Mouse (Mus musculus) erythroblast, embryonic 14.5 days (primary cell): ENCODE measurements at regions not wholly inside any gene's neighbourhood (a gene's known extent, or its start where the extent isn't known, plus 50 kb on each side); places are given as distances from the start of the nearest gene placed in this dataset.

ENCODE experiments used
- GATA1 ChIP-seq: IDR thresholded peaks from 2 replicates; pipeline ENCODE4 v1.6.1; 2012; ENCODE audit warnings: low read length, inconsistent platforms, mixed read lengths
- TAL1 ChIP-seq: IDR thresholded peaks from 3 replicates; pipeline ENCODE4 v1.6.1; 2012; ENCODE audit warnings: low read length, inconsistent platforms, mixed read lengths

GRCm38 (mm10) chr13:99075467-99075866 is 91.1 kb upstream of the 1700024P04Rik start:
- no peak for TF ChIP-seq TAL1
- TF ChIP-seq GATA1: no peak
